Mouse (Mus musculus) layer of hippocampus, adult 18-20 months (tissue): ENCODE measurements around the gene Dnajc6. TPM values are rescaled to one million over a fixed set of nuclear protein-coding genes. Genes with fewer than 3 reads are reported as not detected.

Experiments
- DNase-seq, 2 experiments: peaks; one replicate each; pipeline ENCODE4 v3.0.0; 2022; ENCODE audit warnings: low spot score in 2 of 2
- total RNA-seq, 2 experiments: library from RNA; stranded (reverse); gene quantifications; 2 replicates each; pipeline ENCODE4 v1.2.3; 2021

The Dnajc6 gene
- total RNA-seq, 2 experiments from 2014 or later: 287 to 314 TPM

DNA sequence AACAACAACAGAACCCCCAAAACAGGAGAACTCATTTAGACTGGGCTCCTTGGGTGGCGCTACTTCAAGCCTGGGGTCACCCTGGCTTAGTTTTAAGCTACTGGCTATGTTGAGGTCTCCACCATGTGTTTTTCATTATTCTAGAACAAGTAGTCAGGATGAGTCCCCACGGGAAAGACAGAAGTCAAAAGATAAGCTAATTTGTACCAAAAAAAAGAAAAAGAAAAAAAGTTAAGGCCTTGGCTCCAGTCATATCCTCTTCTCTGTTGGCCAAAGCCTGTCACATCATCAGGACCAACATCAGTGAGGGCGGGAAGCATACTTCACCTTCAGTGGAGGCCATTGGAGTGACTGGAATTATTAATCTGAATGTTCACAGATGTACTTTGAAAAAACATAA is 188.4 kb downstream of the Dnajc6 start:
- DNase-seq: no peak

DNA sequence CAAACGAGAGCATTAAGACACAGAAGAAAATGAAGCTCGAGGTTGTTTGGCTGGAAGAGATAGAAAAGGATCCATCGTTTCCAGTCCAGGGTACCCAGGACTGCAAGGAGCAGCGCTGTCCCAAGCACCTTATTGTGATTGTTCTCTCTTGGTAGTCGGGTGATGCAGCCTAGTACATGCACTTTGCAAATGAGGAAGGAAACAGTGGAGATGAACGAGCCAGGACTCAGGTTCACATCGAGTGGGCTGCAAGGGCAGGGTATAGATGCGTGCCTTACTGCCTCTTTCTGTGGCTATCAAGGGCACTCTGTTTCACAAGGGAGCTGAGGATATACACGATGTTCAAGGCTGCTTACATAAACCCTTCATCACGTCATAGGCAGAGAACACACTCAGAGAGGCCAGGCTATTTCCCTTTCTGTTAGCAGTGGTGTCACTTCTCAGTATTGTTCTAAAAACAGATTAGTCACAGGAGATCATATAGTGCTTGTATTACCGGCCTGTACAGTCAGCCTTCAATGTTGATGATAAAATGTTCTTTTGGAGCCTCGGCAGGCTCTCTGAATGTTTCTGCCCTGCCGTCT is 189.9 kb downstream of the Dnajc6 start:
- DNase-seq: no peak

GRCm38 (mm10) chr4:101689241-101689640 is 192.8 kb downstream of the Dnajc6 start:
- no peak for DNase-seq

- DNase-seq: no peak
These were observed 193.2 kb downstream of the Dnajc6 start for GRCm38 (mm10) chr4:101689645-101690044.

Other genes starting within 250 kb of the Dnajc6 start
- 100 to 1,000 TPM; 126 to 137 TPM for gene Jak1, start 231.4 kb upstream of the Dnajc6 start, total RNA-seq
- gene Ak4, start 77.4 kb upstream of the Dnajc6 start, total RNA-seq: 10 to 100 TPM; 84.1 to 87.1 TPM
- gene Leprot, start 151.1 kb downstream of the Dnajc6 start, total RNA-seq: 10 to 100 TPM; 27.1 to 29.5 TPM
- gene Lepr, start 220.8 kb downstream of the Dnajc6 start, total RNA-seq: 1 to 10 TPM; 1.7 to 2.4 TPM